Mouse (Mus musculus) heart, embryonic 15.5 days (tissue): ENCODE measurements around the gene Defb48. TPM values are rescaled to one million over a fixed set of nuclear protein-coding genes. Genes with fewer than 3 reads are reported as not detected.

Experiments used
- ATAC-seq: fragments of 200-750 bp; cut with Nextera tagmentation; replicated peaks from 2 replicates; pipeline ENCODE4 v1.8.0; 2017; ENCODE audit warnings: low read depth, moderate TSS enrichment; ENCODE audit not compliant: insufficient number of reproducible peaks, insufficient read depth, low FRiP score
- H3K27ac ChIP-seq: fragments of 300-500 bp; sonication (generic); 2 replicates; pipeline ENCODE4 v1.5.1; 2015; ENCODE audit warnings: mild to moderate bottlenecking, inconsistent platforms
- H3K27me3 ChIP-seq: fragments of 300-500 bp; sonication (generic); 2 replicates; pipeline ENCODE4 v1.6.1; 2015; ENCODE audit warnings: inconsistent platforms
- H3K36me3 ChIP-seq: fragments of 300-500 bp; sonication (generic); 2 replicates; pipeline ENCODE4 v1.6.1; 2015; ENCODE audit warnings: mild to moderate bottlenecking, inconsistent platforms
- H3K4me1 ChIP-seq: fragments of 300-500 bp; sonication (generic); replicated peaks from 2 replicates; pipeline ENCODE4 v1.6.1; 2015; ENCODE audit warnings: inconsistent platforms
- H3K4me2 ChIP-seq: fragments of 300-500 bp; sonication (generic); 2 replicates; pipeline ENCODE4 v1.6.1; 2015; ENCODE audit warnings: inconsistent platforms, mild to moderate bottlenecking, moderate library complexity
- H3K4me3 ChIP-seq: fragments of 300-500 bp; sonication (generic); 2 replicates; pipeline ENCODE4 v1.5.1; 2015; ENCODE audit warnings: mild to moderate bottlenecking, inconsistent platforms
- H3K9ac ChIP-seq: fragments of 300-500 bp; sonication (generic); 2 replicates; pipeline ENCODE4 v1.6.1; 2015; ENCODE audit warnings: mild to moderate bottlenecking, inconsistent platforms
- H3K9me3 ChIP-seq: fragments of 300-500 bp; sonication (generic); replicated peaks from 2 replicates; pipeline ENCODE4 v1.6.1; 2016; ENCODE audit warnings: inconsistent platforms
- WGBS: fragments of 180-500 bp; shearing (Covaris S2); methylation state at CpG from one replicate; pipeline ENCODE4 v1.1.7; 2015; ENCODE audit warnings: mixed read lengths; 5-methylcytosine and 5-hydroxymethylcytosine counted together
- polyA plus RNA-seq: library from polyadenylated mRNA; unstranded; fragments of >200 nt; fragmentation: Nextera tagmentation; extraction: Ambion mirVana; gene quantifications from 2 replicates; pipeline ENCODE4 v1.2.1, GENCODE M21; 2015

Gene Defb48
- polyA plus RNA-seq, 1 experiment from 2014 or later, result not detected

- Histone ChIP-seq H3K9ac (no peak overlapping the region), H3K4me2 (no peak overlapping the region), H3K4me3 (no peak overlapping the region), H3K27ac (no peak overlapping the region), H3K36me3 (no peaks in the 10 kb centered on the region; the same call in 1 of the 2 replicates), H3K27me3 (no peaks in the 10 kb centered on the region), H3K9me3 (no peaks in the 10 kb centered on the region), H3K4me1 (no peaks in the 10 kb centered on the region; the same call in 1 of the 2 replicates)
- WGBS, result 52% methylated on average over 5 of the region's 5 CpGs
- ATAC-seq, result no peak
Measured at GRCm38 (mm10) chr14:62928101-62928541, 56.2 kb downstream of the Defb48 start.

Other genes with a start within 250 kb of the Defb48 start
- gene Ints6, start 223.3 kb downstream of the Defb48 start, polyA plus RNA-seq, result 12.6 and 12.8 TPM in 2 replicates
- gene Wdfy2, start 146.8 kb downstream of the Defb48 start, polyA plus RNA-seq, result 3.0 and 4.8 TPM in 2 replicates
- gene Defb47, start 13.6 kb upstream of the Defb48 start, polyA plus RNA-seq, result not detected in 2 replicates
- not detected in 2 replicates for gene Defb43, start 27.3 kb upstream of the Defb48 start, polyA plus RNA-seq
- 1.5 and 1.6 TPM in 2 replicates for gene Defb42, start 62.5 kb upstream of the Defb48 start, polyA plus RNA-seq
- not detected in 2 replicates for gene Defb30, start 65.5 kb upstream of the Defb48 start, polyA plus RNA-seq